Mouse (Mus musculus): ENCODE measurements around the gene Cxcl14. TPM values are rescaled to one million over a fixed set of nuclear protein-coding genes. Genes with fewer than 3 reads are reported as not detected.

Cxcl14 gene
- polyA plus RNA-seq, 1 experiment from 2014 or later = 9.9 TPM

GRCm38 (mm10) chr13:56240012-56240770 lies 56.2 kb downstream of the Cxcl14 start:
- Histone ChIP-seq H3K36me3 (no peaks in the 10 kb centered on the region), H3K9me3 (no peaks in the 10 kb centered on the region), H3K4me3 (replicated peaks) (no peak overlapping the region), H3K4me1 (replicated peaks) (no peaks in the 10 kb centered on the region), H3K9ac (no peak overlapping the region), H3K27ac (no peak overlapping the region), H3K4me2 (replicated peaks) (no peak overlapping the region), H3K27me3 (replicated peaks) (peaks cover 9% of the 10 kb centered on the region)
- no peak for ATAC-seq
- WGBS = 56% methylated on average over 16 of the region's 16 CpGs

Other genes starting within 250 kb of the Cxcl14 start
- 297 and 322 TPM in 2 replicates for gene H2afy, start 160.2 kb downstream of the Cxcl14 start, polyA plus RNA-seq (2015; fragmentation: Nextera tagmentation; extraction: Ambion mirVana)
- gene Tifab, start 117.7 kb downstream of the Cxcl14 start, polyA plus RNA-seq (2015; fragmentation: Nextera tagmentation; extraction: Ambion mirVana) = 4.1 and 4.5 TPM in 2 replicates
- not detected in 2 replicates for gene Neurog1, start 44.4 kb downstream of the Cxcl14 start, polyA plus RNA-seq (2015; fragmentation: Nextera tagmentation; extraction: Ambion mirVana)
- not detected in 2 replicates for gene Gm3045, start 130.0 kb upstream of the Cxcl14 start, polyA plus RNA-seq (2015; fragmentation: Nextera tagmentation; extraction: Ambion mirVana)
- 0.10 and 0.13 TPM in 2 replicates for gene Slc25a48, start 141.8 kb upstream of the Cxcl14 start, polyA plus RNA-seq (2015; fragmentation: Nextera tagmentation; extraction: Ambion mirVana)
- not detected in 2 replicates for gene Il9, start 185.7 kb upstream of the Cxcl14 start, polyA plus RNA-seq (2015; fragmentation: Nextera tagmentation; extraction: Ambion mirVana)
- 1.2 and 2.1 TPM in 2 replicates for gene Fbxl21, start 225.9 kb upstream of the Cxcl14 start, polyA plus RNA-seq (2015; fragmentation: Nextera tagmentation; extraction: Ambion mirVana)

Data from intestine, embryonic 15.5 days (tissue).